Mouse (Mus musculus) CH12F3 (cell line): ENCODE data around the gene Cars.

Experiments used
- in situ Hi-C: fragments of 300-500 bp; cut with MboI; formaldehyde crosslinking; loops from 2 replicates; pipeline ENCODE4 v1.14.3; 2020; ENCODE audit warnings: low sequenced_read_pairs

The Cars gene

GRCm38 (mm10) chr7:143514416-143514768 is 85.5 kb downstream of the Cars start:
- in situ Hi-C loops: no loop called here

GRCm38 (mm10) chr7:143513763-143514415 is 86.0 kb downstream of the Cars start:
- in situ Hi-C loops: no loop called here

DNA sequence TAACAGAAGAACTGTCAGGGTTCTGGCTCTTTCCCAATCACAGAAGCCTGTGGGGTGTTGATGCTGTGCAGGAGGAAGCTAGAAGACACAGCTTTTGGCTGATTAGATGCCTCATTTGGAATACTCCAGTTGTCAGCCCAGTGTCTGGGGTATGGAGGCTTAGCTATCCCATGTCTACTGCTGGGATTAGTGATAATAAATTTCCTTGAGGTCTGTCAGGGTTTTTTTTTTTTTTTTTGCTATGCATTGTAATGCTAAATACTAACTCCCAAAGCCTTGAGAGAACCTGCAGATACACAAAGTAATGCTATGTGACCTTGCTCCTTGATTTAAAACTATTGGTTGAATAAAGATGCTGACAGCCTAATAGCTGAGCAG is 88.6 kb downstream of the Cars start:
- in situ Hi-C loops: no loop called here

DNA sequence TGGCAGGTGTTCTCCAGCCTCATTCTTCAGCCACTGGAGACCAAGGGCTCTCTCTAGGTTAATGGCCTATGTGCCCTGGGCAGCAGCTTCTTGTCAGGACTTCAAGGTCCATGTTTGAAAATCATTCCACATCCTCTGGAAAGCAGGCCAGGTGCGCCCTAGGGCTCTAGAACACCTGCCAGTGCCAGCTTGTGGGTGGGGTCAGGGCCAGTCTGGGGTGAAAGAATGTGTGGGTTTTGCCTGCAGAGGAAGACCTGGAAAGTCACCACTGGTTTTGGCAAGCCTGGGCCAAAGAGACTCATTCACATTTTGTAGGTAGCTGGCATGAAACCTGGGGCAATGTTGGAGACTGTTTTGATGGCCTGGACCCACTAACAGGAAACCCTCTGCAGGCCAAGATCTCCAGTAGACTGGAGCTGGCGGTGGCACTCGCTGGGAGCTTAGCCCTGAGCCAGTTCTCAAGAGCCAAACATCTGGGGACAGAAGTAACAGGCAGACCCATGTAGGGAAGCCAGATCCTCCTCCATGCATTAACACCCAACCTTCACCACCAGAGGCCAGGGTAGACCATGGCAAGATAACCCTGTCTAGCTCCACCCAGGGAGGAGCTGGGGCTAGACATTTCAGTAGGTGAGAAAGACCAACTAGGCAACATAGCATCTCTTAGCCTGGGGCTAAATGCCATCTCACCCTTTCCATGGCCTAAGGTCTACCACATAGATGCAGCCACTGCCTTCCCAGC is 89.1 kb downstream of the Cars start:
- in situ Hi-C loops: no loop called here

- in situ Hi-C loops: no loop called here
Measured at GRCm38 (mm10) chr7:143509566-143509965, 90.3 kb downstream of the Cars start.
